Mouse (Mus musculus) frontal cortex, adult (tissue): ENCODE results near the gene Acta2.
"Not testable (repeated sequence)": the region's sequence is repeated elsewhere in the genome, so short reads cannot be mapped to it uniquely, and the experiment has no call there.

Source experiments
- ATAC-seq: cut with Nextera tagmentation; 2 replicates; pipeline ENCODE4 v1.9.2; 2017; ENCODE audit warnings: mild to moderate bottlenecking, moderate library complexity, mixed read lengths; ENCODE audit not compliant: low TSS enrichment

Acta2 gene

GRCm38 (mm10) chr19:34220732-34221380 lies 34.5 kb downstream of the Acta2 start:
- ATAC-seq = no peak

DNA sequence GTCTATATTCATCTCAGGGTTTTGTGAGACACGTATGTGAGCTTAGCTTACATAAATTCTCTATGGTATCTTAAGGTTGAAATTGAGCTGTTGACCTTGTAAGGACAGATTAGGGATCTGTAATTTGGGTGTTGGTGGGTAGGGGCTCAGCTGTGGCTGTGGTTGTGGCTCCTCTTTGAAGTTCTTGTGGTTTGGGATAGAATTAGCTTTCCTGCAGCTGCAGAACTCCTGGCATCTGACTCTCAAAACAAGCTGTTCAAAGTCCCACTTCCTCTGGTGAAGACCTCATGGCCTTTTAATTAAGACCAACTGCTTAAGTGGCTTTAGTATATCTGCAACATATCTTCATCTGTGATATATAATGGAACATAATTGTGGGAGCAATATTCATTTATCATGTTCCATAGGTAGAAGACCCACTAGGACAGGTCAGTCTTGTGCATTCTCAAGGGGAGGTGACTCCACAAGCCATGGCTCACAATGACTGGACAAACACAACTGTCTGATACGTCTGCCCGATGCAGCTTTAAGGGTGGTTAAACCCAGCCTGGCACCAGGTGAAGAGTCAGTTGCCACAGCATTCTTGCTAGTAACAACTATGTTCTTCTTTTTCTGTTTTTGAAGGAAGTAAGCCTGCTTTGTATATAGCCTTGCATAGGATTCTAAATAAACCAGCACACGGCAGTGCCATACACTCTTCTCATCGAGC lies 36.0 kb downstream of the Acta2 start:
- no peak for ATAC-seq

- no peak for ATAC-seq
These were observed 37.6 kb downstream of the Acta2 start for GRCm38 (mm10) chr19:34217761-34218160.

- ATAC-seq = peak; percentile 21; the same call in 1 of the 2 replicates
These were observed 38.4 kb downstream of the Acta2 start for GRCm38 (mm10) chr19:34216956-34217355.

GRCm38 (mm10) chr19:34214136-34214535 lies 41.3 kb downstream of the Acta2 start:
- ATAC-seq = no peak

GRCm38 (mm10) chr19:34213251-34213645 lies 42.1 kb downstream of the Acta2 start:
- ATAC-seq = no peak

DNA sequence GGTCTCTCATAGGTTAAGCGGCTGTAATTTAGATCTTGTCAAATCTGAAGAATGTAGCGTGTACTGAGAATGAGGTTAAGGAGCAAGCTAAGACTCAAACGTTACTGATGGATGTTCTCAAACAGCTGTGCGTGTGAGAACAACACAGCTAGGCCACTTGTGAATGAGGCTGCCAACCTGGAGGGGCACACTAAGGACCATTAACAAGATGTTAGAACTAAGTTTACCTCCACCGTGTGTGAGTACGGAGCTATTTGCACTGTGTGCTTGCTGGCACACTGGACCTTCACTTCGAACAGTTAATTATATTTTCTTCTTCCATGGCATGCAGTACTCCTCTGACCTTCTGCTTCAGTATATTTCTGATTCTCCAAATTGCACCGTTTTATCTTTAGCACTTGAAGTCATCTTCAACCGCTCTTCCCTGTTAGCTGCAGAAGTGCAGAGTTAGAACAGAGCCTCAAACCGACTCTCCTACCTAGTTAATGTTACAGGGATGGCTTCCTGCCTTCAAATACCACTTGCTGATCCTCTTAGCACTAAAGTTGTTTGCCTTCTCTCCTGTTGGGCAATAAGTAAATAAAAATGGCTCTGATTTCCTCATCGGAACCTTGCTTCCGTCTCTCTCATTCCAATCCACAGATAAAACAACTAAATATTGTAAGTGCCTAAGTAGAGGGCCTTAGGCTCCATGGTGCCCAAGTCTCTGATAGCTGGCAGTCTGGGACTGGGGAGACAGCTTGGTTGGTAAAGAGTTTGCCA lies 42.7 kb downstream of the Acta2 start:
- ATAC-seq = no peak

DNA sequence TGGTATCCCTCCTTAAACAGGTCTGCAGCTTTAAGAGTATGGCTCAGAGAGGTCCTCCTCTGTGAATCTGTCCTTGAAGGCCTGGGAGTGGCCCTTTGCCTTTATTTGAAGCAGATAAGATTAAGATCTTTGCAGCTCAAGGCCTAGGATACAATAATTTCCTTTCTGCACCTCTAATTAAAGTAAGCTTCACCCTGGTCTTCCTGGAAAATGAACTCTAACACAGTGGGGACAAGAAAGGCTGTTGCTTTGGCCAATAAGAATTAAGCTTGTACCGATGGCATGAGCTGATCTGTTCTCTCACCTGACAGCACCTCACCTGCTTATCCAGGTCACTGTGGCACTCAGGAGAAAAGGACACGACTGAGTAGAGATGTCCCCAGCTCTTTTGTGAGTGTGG lies 44.5 kb downstream of the Acta2 start:
- no peak for ATAC-seq

DNA sequence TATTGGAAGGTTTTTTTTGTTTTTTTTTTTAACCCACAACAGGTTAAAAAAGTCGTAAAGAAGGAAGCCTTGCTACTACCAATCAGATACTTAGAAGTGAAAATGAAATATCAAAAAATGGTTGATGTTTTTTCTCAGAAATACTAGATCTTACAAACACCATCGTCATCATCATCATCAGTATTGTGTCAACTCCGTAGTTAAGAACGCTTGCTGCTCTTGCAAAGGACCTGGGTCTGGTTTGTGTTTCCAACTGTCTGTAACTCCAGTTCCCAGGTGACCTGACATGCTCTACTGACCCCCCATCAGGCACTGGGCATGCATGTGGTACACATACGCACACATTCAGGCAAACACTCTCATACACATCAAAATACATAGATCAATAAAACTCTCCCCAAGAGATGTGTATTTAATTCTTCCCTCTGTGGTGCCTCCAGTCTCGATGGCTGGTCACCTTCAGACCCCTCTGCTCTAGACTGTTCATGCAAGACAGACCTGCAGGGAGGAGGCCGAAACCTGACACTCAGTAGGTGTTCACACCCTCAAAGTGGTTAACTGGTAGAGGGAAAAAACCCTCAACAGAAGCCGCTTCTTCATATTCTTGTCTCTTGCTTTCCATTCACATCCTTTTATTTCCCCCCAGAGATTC lies 45.3 kb downstream of the Acta2 start:
- ATAC-seq = no peak

GRCm38 (mm10) chr19:34209031-34209430 lies 46.4 kb downstream of the Acta2 start:
- ATAC-seq = no peak

GRCm38 (mm10) chr19:34206760-34207440 lies 48.5 kb downstream of the Acta2 start:
- peak; percentile 64 for ATAC-seq

DNA sequence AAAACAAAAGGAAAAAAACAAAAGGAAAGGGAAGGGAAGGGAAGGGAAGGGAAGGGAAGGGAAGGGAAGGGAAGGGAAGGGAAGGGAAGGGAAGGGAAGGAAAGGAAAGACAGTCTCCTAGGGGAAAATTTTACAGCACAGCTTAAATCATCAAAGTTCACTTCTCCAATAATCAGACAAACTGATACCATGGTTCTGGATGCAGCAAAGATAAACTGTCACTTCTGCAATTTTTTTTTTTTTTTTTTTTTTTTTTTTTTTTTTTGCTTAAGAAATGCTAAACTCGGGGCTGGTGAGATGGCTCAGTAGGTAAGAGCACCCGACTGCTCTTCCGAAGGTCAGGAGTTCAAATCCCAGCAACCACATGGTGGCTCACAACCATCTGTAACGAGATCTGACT lies 49.3 kb downstream of the Acta2 start:
- not testable (repeated sequence) for ATAC-seq

DNA sequence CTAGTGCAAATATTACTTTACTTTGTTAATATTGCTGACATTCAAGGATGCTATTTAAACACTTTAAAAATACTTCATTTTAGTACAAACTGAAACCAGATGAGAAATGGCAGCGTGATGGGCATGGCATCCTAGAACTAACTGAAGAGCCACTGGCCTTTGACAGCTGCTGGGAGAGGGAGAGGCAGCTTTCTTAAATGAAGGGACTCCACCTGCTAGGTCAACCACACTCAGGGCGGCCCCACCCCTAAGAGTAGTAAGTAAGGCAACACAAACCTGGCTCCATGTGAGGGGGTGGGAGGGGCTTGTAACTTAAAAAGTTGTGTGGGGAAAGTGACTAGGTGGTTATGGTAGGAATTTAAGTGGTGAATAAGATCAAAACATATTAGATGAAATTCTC lies 52.7 kb downstream of the Acta2 start:
- no peak for ATAC-seq

GRCm38 (mm10) chr19:34199488-34199887 lies 55.9 kb downstream of the Acta2 start:
- ATAC-seq = no peak

GRCm38 (mm10) chr19:34198901-34199300 lies 56.5 kb downstream of the Acta2 start:
- no peak for ATAC-seq

- ATAC-seq = no peak
These were observed 57.3 kb downstream of the Acta2 start for GRCm38 (mm10) chr19:34198066-34198465.

DNA sequence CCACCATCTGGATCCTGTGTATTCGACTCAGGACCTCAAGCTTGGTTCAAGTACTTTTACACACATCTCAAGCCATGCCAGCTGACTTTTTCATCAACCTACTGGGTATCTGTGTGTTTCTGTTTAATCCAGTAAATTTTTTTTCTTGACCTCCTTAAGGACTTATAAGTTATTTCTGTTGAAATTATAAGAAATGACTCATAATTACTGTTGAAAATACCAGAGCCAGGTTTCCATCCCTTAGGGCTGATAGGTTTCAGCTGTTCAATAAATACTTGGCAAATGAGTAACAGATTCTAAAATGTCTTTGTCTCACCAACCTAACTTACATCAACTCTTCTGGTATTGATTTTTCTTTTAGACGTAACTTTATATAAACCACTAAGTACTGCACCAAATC lies 60.4 kb downstream of the Acta2 start:
- no peak for ATAC-seq

GRCm38 (mm10) chr19:34194132-34194745 lies 61.2 kb downstream of the Acta2 start:
- no peak for ATAC-seq

- no peak for ATAC-seq
These were observed 61.7 kb downstream of the Acta2 start for GRCm38 (mm10) chr19:34193683-34194082.

- ATAC-seq = no peak
These were observed 62.2 kb downstream of the Acta2 start for GRCm38 (mm10) chr19:34193149-34193548.
